In genomic region chr2:84477759-84478158, GRCm38 (mm10) we compare ENCODE assay signal across 32 mouse cellular contexts.
"Had no signal": no experiment of that assay in that cellular context is flagged by ENCODE, and none has a peak within 500 bp of the region (broad histone marks: within the 10 kb centered on the region; RNA-seq: fewer than 3 reads in every experiment).

No protein-coding gene starts in this region.

- H3K4me1 ChIP-seq: hindbrain, embryonic 13.5 days; hindbrain, embryonic 15.5 days had no signal

- H3K9ac ChIP-seq: heart, embryonic 13.5 days; hindbrain, embryonic 12.5 days; hindbrain, embryonic 13.5 days; hindbrain, embryonic 14.5 days; hindbrain, embryonic 15.5 days; intestine, embryonic 15.5 days; kidney, embryonic 15.5 days had no signal

- H3K27ac ChIP-seq: hindbrain, embryonic 12.5 days; hindbrain, embryonic 13.5 days; hindbrain, embryonic 14.5 days; hindbrain, embryonic 15.5 days; hindbrain, postnatal 0 days; intestine, embryonic 15.5 days; kidney, embryonic 15.5 days; kidney, postnatal 0 days; layer of hippocampus, adult 2 months; left cerebral cortex, adult 2 months had no signal

- H3K27me3 ChIP-seq: heart, embryonic 13.5 days; hindbrain, embryonic 12.5 days; hindbrain, embryonic 13.5 days; hindbrain, embryonic 15.5 days; intestine, embryonic 15.5 days; kidney, embryonic 15.5 days had no signal

- H3K4me2 ChIP-seq: heart, embryonic 11.5 days; hindbrain, embryonic 12.5 days; hindbrain, embryonic 13.5 days; hindbrain, embryonic 14.5 days; hindbrain, embryonic 15.5 days; intestine, embryonic 15.5 days; kidney, embryonic 15.5 days had no signal

- DNase-seq: heart, postnatal 10 days; heart, postnatal 36 days; heart, postnatal 4 days; kidney, adult 11 months; kidney, adult 18-20 months; kidney, adult 2 months; kidney, adult 8-10 months; kidney, adult 9 months; kidney, postnatal 10 days; kidney, postnatal 14 days; kidney, postnatal 25 days; kidney, postnatal 36 days; kidney, postnatal 4 days; layer of hippocampus, adult 9-11 months; layer of hippocampus, postnatal 36 days had no signal

- H3K9me3 ChIP-seq: heart, embryonic 13.5 days; hindbrain, embryonic 10.5 days; hindbrain, embryonic 12.5 days; hindbrain, embryonic 13.5 days; hindbrain, embryonic 15.5 days; intestine, embryonic 15.5 days; kidney, embryonic 15.5 days had no signal

- ATAC-seq: hindbrain, embryonic 16.5 days; hindbrain, postnatal 0 days; inflammation-experienced regulatory T-cells, adult 6 months; intestine, embryonic 15.5 days; intestine, embryonic 16.5 days; intestine, postnatal 0 days had no signal

- H3K4me3 ChIP-seq: heart, embryonic 13.5 days; hindbrain, embryonic 10.5 days; hindbrain, embryonic 12.5 days; hindbrain, embryonic 13.5 days; hindbrain, embryonic 15.5 days; intestine, embryonic 15.5 days; kidney, embryonic 15.5 days; layer of hippocampus, adult 2 months; left cerebral cortex, adult 2 months had no signal

- H3K36me3 ChIP-seq: hindbrain, embryonic 10.5 days; hindbrain, embryonic 12.5 days; hindbrain, embryonic 13.5 days; hindbrain, embryonic 15.5 days; intestine, embryonic 15.5 days; kidney, embryonic 15.5 days had no signal
